Mouse (Mus musculus) MEL (cell line): ENCODE results near the gene Mfap3.

Experiments
- CTCF ChIP-seq, 3 experiments: IDR thresholded peaks in 2 of 3; conservative IDR thresholded peaks in 1 of 3; 2 replicates each; pipeline ENCODE4 v1.5.1; 2011 to 2012; ENCODE audit warnings: low read length in 3 of 3, low read depth in 2 of 3, mild to moderate bottlenecking in 2 of 3, improper control_type of control experiment in 1 of 3, inconsistent platforms in 1 of 3, mixed read lengths in 1 of 3, moderate library complexity in 1 of 3; ENCODE audit not compliant: control insufficient read depth in 1 of 3, insufficient read depth in 1 of 3, poor library complexity in 1 of 3, severe bottlenecking in 1 of 3
- EP300 ChIP-seq, 2 experiments: IDR thresholded peaks; 2 replicates each; pipeline ENCODE4 v1.6.1; 2011; ENCODE audit warnings: improper control_type of control experiment in 2 of 2, low read length in 2 of 2, low read depth in 1 of 2, mild to moderate bottlenecking in 1 of 2
- HCFC1 ChIP-seq: IDR thresholded peaks from 2 replicates; pipeline ENCODE4 v1.6.1; 2012; ENCODE audit warnings: low read depth, mild to moderate bottlenecking, inconsistent platforms, low read length, improper control_type of control experiment, moderate library complexity
- MEF2A ChIP-seq: IDR thresholded peaks from 2 replicates; pipeline ENCODE4 v1.6.1; 2014; ENCODE audit warnings: low read depth, mild to moderate bottlenecking, inconsistent platforms, low read length, improper control_type of control experiment; ENCODE audit not compliant: poor library complexity, insufficient replicate concordance, severe bottlenecking; ENCODE audit errors: extremely low read depth
- POLR2A ChIP-seq, 2 experiments: IDR thresholded peaks; 2 replicates each; pipeline ENCODE4 v1.6.1; 2011 to 2012; ENCODE audit warnings: low read length in 2 of 2, mild to moderate bottlenecking in 2 of 2, control low read depth in 1 of 2, improper control_type of control experiment in 1 of 2, low read depth in 1 of 2, moderate library complexity in 1 of 2; ENCODE audit not compliant: control insufficient read depth in 1 of 2, insufficient read depth in 1 of 2, poor library complexity in 1 of 2
- POLR2AphosphoS2 ChIP-seq: IDR thresholded peaks from 2 replicates; pipeline ENCODE4 v1.6.1; 2011; ENCODE audit warnings: low read length, improper control_type of control experiment
- SIN3A ChIP-seq: IDR thresholded peaks from 2 replicates; pipeline ENCODE4 v1.6.1; 2012; ENCODE audit warnings: low read length, improper control_type of control experiment, inconsistent platforms

DNA sequence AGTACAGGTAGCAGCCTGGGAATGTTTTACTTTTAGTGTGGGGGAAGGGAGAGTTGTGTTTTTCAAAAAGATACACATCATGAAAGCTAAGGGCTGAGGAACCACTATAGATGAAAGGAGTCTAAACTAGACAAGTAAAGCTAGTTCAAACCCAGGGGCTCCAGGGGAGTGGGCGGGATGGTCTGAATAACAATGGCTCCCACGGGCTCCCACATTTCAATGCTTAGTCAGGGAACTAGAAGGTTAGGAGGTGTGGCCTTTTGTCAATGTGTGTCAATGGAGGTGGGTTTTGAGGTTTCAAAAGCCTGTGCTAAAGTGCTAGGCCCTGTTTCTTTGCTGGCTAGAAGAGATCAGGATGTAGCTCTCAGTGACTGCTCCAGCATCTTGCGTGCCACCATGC is 20.8 kb upstream of the Mfap3 start:
- TF ChIP-seq EP300 (IDR thresholded peaks at IDR 0.05; ENCODE audit: low read depth in 1 of 2, low read length in 2 of 2), result no peak
- TF ChIP-seq SIN3A, result no peak
- TF ChIP-seq MEF2A, result no peak
- no peak for TF ChIP-seq POLR2AphosphoS2
- no peak for TF ChIP-seq CTCF (IDR thresholded peaks at IDR 0.05 in 2 of 3, conservative IDR thresholded peaks at IDR 0.05 in 1 of 3; ENCODE audit: control insufficient read depth in 1 of 3, insufficient read depth in 1 of 3, low read depth in 2 of 3, low read length in 3 of 3, poor library complexity in 1 of 3, severe bottlenecking in 1 of 3)
- TF ChIP-seq POLR2A (IDR thresholded peaks at IDR 0.05; ENCODE audit: control insufficient read depth in 1 of 2, insufficient read depth in 1 of 2, low read depth in 1 of 2, low read length in 2 of 2, poor library complexity in 1 of 2), result no peak
- no peak for TF ChIP-seq HCFC1
